Mouse (Mus musculus) T-helper 17 cell (primary cell): ENCODE results near the gene Sptbn4.

Experiments
- in situ Hi-C, 2 experiments: fragments of 300-600 bp; cut with MboI, MseI; formaldehyde crosslinking; loops; 1 replicate in 1 of 2; 2 replicates in 1 of 2; pipeline ENCODE4 v1.15.1; 2025; ENCODE audit warnings: high pct_unique_total_duplicates in 2 of 2

Gene Sptbn4

DNA sequence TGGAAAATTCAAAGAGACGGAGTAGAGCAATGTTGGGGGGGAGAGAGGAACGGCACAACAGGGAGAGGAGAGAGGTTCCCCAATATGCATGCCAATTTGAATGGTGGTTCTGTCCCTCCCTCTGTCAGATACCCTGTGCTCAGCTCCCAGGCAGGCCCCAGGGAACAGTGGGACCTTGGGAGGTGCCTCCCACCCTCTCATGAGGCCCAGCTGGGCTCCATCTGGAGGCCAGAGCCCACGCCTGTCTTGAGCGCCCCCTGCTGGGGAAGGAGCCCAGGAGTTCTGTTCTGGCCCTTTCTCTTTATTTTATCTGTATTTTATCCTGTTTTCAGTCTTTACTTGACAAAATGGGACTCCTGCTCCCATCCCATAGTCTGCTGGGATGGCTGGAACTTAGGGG is 62.8 kb downstream of the Sptbn4 start:
- in situ Hi-C loops, result loop anchor here (5.0 kb wide), 2 partner anchors 37 to 47 kb away; partner anchors contain the start of gene Ltbp4 (in 1 of the 2)

DNA sequence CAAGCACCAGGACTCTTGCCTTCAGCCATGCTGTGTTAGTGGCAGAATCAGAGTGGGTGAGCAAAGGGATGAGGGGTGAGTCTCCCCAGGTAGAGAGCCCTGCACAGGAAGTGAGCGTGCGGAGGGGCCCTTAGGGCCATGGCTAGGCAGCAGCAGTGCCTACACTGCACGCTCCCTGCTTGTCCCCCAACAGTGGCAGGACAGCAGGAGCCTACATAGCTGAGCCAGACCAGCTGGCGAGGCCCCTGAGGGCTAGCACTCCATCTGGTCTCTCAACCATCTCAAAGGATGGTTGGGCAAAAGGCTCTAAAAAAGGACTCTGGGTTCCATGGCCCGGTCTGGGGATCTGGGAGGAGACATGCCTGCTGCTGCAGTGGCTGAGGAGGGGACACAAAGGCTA is 63.4 kb downstream of the Sptbn4 start:
- in situ Hi-C loops, result no loop called here

DNA sequence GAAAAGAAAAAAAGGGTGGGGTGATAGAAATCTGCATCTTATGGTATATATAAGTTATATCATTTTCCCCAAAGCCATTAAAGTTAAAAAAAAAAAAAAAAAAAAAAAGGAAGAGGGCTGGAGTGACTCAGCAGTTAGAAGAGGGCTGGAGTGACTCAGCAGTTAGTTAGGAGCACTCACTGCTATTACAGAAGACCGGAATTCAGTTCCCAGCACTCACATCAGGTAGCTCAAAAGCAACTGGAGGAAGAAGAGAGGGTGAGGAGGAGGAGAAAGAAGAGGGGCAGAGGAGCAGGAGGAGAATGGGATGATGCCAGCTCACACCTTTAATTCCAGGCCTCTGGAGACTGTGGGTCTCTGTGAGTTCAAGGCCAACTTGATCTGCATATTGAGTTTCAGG is 64.3 kb downstream of the Sptbn4 start:
- in situ Hi-C loops, result no loop called here

DNA sequence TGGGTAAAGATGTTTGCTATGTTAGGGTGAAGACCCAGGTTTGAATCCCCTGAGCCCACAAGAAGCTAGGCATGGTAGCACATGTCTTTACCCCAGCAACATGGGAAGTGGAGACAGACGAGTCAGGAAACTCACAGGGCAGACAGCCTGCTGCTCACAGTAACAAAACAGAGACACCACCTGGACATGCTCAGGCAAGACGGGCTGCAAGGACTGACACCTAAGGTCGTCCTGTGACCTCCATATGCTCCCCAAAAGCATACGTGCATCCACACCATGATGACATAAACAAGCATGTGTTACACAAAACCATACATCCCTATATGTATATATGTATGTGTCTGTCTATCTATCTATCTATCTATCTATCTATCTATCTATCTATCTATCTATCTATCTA is 65.9 kb downstream of the Sptbn4 start:
- in situ Hi-C loops, result no loop called here

DNA sequence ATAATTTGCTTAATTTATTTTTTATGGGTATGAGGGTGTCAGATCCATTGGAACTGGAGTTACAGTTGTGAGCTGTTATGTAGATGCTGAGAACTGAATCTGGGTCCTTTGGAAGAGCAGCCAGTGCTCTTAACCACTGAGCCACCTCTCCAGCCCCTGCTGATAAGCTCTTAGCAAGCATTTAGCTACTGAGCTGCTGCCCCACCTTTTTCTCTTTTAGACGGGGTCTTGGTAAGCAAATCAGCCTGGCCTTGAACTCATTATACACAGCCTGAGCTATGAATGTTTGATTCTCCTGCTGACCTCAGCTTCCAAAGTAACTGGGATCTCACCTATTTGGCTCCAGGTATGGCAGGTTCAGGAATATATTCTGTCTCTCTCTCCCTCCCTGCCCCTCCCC is 66.5 kb downstream of the Sptbn4 start:
- in situ Hi-C loops, result no loop called here

DNA sequence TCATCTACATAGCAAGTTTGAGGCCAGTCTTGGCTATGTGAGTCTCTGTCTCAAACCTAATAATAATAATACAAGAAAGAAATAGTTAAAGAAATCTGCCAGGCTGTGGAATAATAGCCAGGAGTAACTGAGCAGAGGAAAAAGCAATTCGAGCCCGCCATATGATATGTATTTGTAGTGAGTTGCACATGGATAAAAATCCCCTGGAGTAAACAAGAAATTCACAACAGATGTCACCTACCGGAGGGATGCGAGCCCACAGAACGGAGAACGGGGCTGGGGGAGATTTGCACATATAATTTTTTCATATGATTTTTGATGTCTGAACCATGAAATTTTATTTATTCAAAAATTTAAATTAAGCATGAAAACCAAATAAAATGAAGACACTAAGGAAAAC is 67.7 kb downstream of the Sptbn4 start:
- in situ Hi-C loops, result no loop called here

DNA sequence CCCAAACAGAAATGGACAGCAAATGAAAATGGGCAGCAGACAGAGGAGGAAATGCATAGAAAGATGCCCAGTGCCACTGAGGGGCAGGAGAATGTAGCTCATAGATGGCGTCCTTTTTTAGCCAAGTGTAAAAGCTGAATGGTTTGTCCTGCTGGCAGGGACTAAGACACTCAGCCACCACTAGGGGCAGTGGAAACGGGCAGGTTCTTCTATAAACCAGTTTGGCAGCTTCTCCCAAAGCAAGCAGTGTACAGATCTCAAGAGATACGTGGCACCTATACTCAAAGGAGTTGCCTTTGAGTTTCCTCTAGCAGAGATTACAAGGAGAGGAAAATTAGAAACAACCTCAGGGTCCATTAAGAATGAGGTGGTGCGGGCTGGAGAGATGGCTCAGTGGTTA is 69.1 kb downstream of the Sptbn4 start:
- in situ Hi-C loops, result no loop called here

DNA sequence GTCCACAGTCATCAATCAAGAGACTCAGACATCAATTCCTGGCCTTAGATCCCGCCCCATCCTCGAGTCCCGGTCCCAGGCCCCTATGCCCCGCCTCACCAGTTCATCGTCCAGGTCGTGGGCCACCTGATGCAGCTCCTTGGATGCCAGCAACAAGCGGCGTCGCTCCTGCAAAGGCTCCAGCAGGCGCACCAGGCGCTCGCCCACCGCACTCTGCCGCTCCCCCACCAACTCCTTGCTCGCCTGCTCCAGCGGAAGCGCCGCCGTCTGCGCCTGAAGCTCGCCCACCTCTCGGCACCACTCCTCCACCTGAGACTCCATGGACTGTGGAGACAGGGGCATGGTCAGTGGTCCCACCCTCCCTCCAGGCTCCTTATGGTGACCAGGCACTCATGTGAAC is 72.2 kb downstream of the Sptbn4 start:
- in situ Hi-C loops, result no loop called here

DNA sequence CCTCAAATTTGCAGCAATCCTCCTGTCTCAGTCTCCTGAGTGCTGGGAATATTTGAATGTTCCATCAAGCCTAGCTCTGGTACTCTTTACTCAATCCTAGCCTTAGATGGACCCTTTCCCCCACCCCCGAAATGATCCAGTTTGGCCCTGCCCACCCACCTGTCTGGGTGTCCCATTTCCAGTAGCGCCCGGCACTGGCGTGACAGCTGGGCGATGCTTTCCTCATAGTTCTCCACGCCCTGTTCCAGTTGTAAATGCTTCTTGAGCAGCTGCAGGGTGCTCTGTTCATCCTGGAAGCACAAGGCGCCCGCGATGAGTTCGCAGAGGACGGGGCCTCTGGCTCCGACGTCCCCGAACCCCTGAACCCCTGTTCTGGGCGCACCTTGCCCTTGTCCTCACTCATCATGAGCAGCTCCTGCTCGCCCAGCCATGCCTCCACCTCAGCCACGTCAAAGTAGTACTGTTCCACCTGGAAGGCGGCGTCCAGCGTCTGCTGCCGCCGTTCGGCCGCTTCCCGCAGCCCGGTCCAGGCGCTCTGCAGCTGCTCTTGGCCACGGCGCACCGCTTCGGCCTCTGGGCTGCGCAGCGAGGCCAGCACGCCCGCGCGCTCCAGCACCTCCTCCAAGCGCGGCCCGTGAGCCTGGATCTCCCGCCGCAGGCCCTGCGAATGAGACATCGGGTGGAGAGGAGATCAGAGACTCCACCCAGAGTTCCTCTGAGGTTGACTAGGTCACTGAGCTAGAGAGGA is 75.6 kb downstream of the Sptbn4 start:
- in situ Hi-C loops, result loop anchor here in 1 of 2 experiments (25.0 kb wide), 1 partner anchor 1765 kb away; the partner anchor contains the start of genes Rasgrp4 and Ryr1

DNA sequence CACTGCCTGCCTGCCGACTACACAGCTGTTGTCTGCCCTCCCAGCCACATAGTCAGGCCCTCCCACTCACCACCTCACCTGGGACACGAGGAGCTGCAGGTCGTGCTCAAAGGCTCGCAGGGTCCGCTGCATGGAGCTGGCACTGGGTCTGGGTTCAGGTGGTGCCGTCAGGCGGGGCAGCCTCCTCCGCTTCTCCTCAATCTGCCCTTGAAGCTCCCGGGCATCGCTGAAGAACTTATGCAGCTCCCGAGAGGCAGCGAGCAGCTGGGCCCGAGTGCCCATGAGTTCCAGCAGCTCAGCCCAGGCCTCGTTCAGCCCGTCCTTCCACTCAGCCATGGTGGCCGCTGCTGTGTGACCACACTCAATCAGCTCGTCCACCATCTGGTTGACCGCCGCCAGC is 78.4 kb downstream of the Sptbn4 start:
- in situ Hi-C loops, result loop anchor here (10.0 to 25.0 kb wide), 2 partner anchors 1674 to 1768 kb away; partner anchors contain the start of genes Rasgrp4 (in 1 of the 2) and Ryr1 (in 1 of the 2)

DNA sequence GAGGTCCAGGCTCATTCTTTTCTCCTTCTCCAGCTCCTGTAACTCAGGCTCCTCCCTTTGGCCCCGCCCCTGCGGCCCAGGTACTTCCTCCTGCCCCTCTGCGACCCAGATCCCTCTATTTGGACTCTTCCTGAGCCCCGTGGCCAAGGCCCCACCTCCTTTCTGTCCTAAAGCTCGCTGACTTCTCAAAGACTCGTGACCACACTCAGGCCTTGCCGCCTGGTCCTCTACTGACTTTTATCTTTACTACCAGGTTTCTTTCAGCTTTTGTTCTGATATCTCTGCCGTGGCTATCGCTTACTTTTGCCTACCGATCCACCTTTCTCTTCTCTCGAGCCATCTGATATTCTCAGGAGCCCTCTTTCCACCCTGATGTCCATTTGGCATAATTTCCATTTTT is 79.5 kb downstream of the Sptbn4 start:
- in situ Hi-C loops, result loop anchor here (10.0 to 25.0 kb wide), 2 partner anchors 1673 to 1769 kb away; partner anchors contain the start of genes Rasgrp4 (in 1 of the 2) and Ryr1 (in 1 of the 2)

DNA sequence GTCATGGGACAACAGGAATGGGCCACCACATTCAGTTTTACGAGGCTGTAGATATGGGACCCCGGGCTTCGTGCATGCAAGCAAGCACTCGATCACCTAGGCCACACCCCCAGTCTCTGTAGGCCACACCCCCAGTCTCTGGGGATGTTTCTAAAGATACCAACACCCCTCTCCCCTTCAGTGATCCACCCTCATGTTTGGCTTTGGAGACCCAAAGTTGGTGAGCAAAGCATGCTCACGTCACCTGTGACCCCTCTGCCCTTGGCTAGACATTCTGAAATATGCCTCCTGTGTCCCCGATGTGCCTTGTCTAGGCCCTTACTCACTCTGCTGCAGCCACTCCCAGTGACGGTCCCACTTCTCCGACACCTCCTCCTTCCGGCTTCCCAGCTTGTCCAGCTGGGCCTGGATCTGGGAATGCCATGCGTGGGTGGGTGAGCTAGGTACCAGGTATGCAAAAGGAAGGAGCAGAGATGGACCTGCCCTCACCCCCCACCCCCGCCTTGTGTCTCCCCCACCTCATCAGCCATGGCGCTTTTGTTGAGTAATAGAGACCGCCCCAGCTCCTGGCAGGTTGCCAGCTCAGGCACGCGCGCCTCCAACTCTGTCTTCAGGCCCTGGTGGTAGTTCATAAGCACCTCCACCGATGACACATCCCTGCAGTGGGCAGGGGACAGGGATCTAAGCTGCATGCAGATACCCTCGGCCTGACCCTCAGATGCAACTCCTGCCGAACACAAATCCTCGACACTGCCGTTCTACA is 81.2 kb downstream of the Sptbn4 start:
- in situ Hi-C loops, result loop anchor here (10.0 to 25.0 kb wide), 2 partner anchors 1671 to 1771 kb away; partner anchors contain the start of genes Rasgrp4 (in 1 of the 2) and Ryr1 (in 1 of the 2)

DNA sequence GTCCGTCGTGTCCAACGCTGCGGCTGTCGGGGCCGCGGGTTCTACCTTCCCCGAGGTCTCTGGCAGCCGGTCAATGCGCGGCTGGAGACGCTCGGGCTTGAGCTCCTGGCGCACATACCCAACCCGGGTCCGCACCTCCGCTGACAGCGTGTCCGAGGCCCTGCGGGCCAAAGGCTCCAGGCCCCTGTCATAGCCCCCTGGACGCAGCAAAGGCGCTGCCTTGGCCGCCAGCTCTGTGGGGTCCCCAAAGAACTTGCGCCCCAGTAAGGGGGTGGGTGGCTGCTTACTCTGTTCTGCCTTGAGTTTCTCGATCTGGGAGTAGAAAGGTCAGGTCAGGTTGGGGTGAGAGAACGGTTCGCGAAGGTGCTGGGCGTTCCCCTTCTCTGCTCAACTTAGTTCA is 83.1 kb downstream of the Sptbn4 start:
- in situ Hi-C loops, result loop anchor here (10.0 to 25.0 kb wide), 2 partner anchors 1670 to 1773 kb away; partner anchors contain the start of genes Rasgrp4 (in 1 of the 2) and Ryr1 (in 1 of the 2)

DNA sequence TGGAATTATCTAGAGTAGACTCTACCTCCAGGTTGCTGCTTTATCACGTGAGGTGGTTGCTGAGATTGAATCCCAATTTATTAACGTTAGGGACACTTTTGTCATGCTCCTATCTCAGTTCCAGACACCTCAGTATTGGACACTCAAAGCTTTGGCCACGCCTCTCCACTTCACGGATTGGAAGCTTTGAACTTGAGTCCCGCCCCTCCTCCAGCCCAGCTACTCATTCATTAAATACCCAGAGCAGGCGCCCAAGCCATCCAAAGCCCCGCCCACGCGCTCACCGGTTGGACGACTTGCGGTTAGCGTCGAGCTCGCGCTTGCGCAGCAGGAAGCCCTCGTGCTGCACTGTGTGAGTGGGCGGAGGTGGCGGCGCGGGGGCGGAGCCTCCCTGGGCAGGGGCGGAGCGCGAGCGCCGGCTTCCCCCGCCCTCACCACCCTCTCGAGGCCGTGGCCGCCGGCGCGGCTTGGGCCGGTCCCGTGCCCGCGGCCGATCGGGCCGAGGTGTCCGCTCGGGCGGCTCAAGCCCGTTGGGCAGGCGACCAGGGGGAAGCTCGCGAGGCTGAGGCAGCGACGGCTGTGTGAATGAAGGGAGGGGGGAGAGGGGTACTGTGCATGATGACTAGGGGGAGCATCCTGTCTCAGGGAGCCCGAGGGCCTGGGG is 86.1 kb downstream of the Sptbn4 start:
- in situ Hi-C loops, result loop anchor here (10.0 to 25.0 kb wide), 2 partner anchors 1667 to 1776 kb away; partner anchors contain the start of genes Rasgrp4 (in 1 of the 2) and Ryr1 (in 1 of the 2)

DNA sequence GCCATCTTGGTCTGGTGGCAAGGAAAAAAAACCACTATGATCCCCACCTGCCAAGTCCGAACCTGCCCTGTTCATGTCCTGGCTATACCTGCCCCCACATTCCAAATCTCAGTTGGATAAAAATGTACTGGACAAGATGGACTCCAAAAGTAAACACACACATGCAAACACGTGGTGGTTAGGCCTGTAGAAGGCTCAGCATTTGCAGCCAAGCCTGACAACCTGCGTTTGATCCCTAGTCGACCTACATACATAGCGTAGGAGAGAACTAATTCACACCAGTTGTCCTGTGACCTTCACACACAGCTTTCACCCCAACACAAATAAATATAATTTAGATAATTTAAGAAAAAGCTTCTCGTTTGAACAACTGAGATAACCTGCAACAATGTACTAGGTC is 86.7 kb downstream of the Sptbn4 start:
- in situ Hi-C loops, result loop anchor here (10.0 to 25.0 kb wide), 2 partner anchors 1666 to 1777 kb away; partner anchors contain the start of genes Rasgrp4 (in 1 of the 2) and Ryr1 (in 1 of the 2)

DNA sequence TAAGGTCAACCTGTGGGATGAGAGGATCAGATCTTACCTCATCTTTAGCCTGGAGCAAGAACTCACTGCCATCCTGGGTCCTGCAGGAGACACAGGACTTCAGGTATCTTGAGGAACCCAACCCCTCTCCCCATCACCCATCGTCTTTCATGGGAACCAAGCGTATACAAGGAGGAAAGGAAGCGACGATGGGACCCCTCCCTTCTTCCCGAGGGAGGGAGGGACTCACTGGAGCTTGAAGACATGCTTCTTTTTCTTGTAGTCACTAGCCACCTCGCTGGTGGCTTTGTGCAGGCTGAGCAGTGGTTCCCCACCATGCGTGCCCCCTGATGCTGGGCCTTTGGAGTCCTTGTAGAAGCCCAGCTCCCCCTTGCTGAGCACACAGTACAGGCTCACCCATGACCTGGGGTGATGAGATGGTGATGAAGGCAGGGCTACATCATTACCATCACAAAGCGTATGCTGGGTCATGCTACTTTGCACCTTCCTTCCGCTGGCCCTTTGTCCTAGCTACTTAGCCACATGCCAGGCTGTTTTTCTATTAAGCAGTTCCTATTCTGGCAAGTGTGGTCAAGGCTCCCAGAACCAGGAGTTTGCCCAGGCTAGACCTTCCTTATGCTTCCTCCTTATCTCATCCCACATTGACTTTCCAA is 87.7 kb downstream of the Sptbn4 start:
- in situ Hi-C loops, result loop anchor here (10.0 to 25.0 kb wide), 2 partner anchors 1665 to 1777 kb away; partner anchors contain the start of genes Rasgrp4 (in 1 of the 2) and Ryr1 (in 1 of the 2)

DNA sequence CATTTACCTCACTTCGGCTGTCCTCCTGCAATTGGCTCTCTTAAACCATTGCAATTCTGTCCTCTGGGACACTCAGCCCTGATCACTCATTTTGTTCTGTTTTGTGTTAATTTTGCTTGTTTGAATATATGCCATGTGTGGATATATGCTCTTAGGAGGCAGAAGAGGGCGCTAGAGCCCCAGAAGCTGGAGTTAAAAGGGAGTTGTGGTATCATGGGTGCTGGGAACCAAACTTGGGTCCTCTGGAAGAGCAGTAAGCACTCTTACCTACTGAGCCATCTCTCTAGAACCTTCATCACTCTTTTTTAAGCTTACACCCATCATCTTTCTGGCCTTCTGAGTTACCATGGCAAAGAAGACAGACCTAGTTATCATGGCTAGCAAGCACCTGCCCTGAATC is 88.3 kb downstream of the Sptbn4 start:
- in situ Hi-C loops, result loop anchor here in 1 of 2 experiments (25.0 kb wide), 1 partner anchor 1778 kb away; the partner anchor contains the start of genes Rasgrp4 and Ryr1

DNA sequence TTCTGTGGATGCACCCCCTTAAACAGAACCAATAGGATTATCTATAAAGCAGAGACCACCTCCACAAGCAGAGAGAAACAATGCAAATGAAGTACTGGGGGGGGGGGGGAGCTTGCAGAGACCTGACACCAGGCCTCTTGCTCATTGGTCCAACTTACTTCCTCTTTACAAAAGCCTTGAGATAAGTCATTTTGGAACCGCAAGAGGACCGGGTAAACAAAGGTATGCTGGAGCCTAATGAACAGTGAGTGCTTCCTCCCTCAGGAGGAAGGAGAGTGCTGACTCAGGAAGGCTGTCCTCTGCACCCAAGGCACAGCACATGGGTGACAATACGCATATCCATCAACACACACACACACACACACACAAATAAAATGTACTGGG is 89.9 kb downstream of the Sptbn4 start:
- in situ Hi-C loops, result loop anchor here in 1 of 2 experiments (25.0 kb wide), 1 partner anchor 1780 kb away; the partner anchor contains the start of genes Rasgrp4 and Ryr1

DNA sequence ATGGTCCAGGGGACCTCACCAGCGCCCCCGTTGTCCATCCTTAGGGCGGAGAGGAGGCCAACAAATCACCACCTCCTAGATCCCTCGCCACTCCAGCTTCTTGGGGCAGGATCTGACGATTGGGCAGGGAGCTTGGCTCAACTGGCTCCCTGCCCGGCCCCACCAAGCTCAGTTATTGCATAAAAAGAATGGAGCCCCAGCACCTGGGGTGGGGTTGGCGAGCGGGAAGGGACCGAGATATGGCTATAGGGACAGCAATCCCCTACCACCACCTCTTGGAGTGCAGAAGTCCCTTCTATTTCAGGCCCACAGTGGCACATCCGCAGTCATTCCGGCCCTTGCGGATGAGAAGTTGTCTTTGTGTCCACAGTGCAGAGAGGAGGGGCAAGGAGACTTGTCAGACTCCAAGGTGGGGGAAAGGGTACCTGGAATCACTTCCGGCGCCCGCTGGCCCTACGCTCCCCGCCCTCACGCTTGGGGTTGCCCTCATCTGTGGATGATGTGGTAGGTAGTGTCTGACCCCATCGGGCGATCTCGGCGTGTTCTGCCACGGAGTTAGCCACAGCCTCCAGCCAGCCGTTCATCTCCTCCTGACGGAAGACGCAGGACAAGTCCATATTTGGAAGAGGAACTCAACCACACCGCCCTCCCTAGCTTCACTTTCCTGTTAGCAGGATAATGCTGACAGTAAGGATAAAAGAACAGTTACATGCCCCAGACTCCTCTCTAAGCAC is 90.5 kb downstream of the Sptbn4 start, which contains the start of gene Gm20479:
Gene Gm20479, minus strand, starts transcription at position 559 of the 734 bp plus-strand sequence.
- in situ Hi-C loops, result loop anchor here in 1 of 2 experiments (25.0 kb wide), 1 partner anchor 1780 kb away; the partner anchor contains the start of genes Rasgrp4 and Ryr1

DNA sequence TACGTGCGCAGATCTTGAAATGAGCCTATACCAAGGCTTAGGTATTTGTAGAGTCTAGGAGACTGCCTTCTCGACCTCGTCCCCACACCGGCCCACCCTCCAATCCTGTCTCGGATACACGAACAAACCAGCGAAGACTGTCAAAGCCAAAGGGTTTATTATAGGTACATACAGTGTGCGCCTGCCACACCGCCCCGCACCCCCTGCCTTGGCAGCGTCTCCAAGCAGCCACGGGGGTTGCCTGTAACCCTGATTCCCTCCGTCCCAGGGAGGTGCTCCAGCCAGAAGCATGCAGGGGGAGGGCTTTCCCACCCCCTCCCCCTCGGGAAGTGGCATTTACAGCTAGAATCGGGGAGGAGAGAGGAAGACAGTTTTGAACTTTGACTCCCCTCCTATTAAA is 91.2 kb downstream of the Sptbn4 start:
- in situ Hi-C loops, result loop anchor here in 1 of 2 experiments (25.0 kb wide), 1 partner anchor 1781 kb away; the partner anchor contains the start of genes Rasgrp4 and Ryr1
